Mouse (Mus musculus) lung, embryonic 15.5 days (tissue): ENCODE measurements around the gene Ruvbl1. TPM values are rescaled to one million over a fixed set of nuclear protein-coding genes. Genes with fewer than 3 reads are reported as not detected.

ENCODE experiments used
- ATAC-seq: fragments of 200-750 bp; cut with Nextera tagmentation; 2 replicates; pipeline ENCODE4 v1.8.0; 2017; ENCODE audit warnings: moderate number of reproducible peaks, borderline replicate concordance; ENCODE audit not compliant: low FRiP score, low TSS enrichment; ENCODE audit errors: extremely low read depth
- H3K27ac ChIP-seq: fragments of 300-500 bp; sonication (generic); 2 replicates; pipeline ENCODE4 v1.5.1; 2015; ENCODE audit warnings: moderate library complexity, mild to moderate bottlenecking, inconsistent platforms
- H3K27me3 ChIP-seq: fragments of 300-500 bp; sonication (generic); 2 replicates; pipeline ENCODE4 v1.6.1; 2015; ENCODE audit warnings: inconsistent platforms
- H3K36me3 ChIP-seq: fragments of 300-500 bp; sonication (generic); 2 replicates; pipeline ENCODE4 v1.6.1; 2015; ENCODE audit warnings: inconsistent platforms
- H3K4me1 ChIP-seq: fragments of 300-500 bp; sonication (generic); 2 replicates; pipeline ENCODE4 v1.6.1; 2015; ENCODE audit warnings: inconsistent platforms
- H3K4me2 ChIP-seq: fragments of 300-500 bp; sonication (generic); 2 replicates; pipeline ENCODE4 v1.6.1; 2015; ENCODE audit warnings: inconsistent platforms, mild to moderate bottlenecking, moderate library complexity
- H3K4me3 ChIP-seq: fragments of 300-500 bp; sonication (generic); 2 replicates; pipeline ENCODE4 v1.5.1; 2015; ENCODE audit warnings: mild to moderate bottlenecking, inconsistent platforms
- H3K9ac ChIP-seq: fragments of 300-500 bp; sonication (generic); 2 replicates; pipeline ENCODE4 v1.6.1; 2015; ENCODE audit warnings: inconsistent platforms
- H3K9me3 ChIP-seq: fragments of 300-500 bp; sonication (generic); 2 replicates; pipeline ENCODE4 v1.6.1; 2016; ENCODE audit warnings: inconsistent platforms
- WGBS: fragments of 180-500 bp; shearing (Covaris S2); methylation state at CpG from one replicate; pipeline ENCODE4 v1.1.7; 2015; 5-methylcytosine and 5-hydroxymethylcytosine counted together
- polyA plus RNA-seq: library from polyadenylated mRNA; unstranded; fragments of >200 nt; fragmentation: Nextera tagmentation; extraction: Ambion mirVana; gene quantifications from 2 replicates; pipeline ENCODE4 v1.2.1, GENCODE M21; 2015

The Ruvbl1 gene
- polyA plus RNA-seq, 1 experiment from 2014 or later, result 147 TPM

DNA sequence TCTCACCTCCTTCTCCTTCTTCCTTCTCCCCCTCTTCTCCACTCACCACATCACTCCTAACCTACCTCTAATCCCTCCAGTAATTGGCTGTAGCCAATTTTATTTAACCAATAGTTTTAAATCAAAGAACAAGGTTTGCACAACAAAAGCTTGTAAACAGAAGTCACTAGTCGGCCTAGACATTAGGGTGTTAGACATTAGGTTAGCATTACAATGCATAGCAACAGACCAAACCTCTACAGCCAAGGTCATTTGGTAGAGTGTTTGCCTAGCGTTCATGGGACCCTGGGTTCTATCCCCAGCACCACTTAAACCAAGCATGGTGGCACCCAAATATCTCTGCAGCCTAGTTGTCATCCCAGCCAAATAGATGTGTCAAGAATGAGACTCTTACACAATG, 10.7 kb upstream of the Ruvbl1 start:
- 59% methylated on average over 2 of the region's 2 CpGs for WGBS
- no peak overlapping the region for H3K9ac ChIP-seq
- no peak overlapping the region for H3K4me3 ChIP-seq
- no peak overlapping the region for H3K4me2 ChIP-seq
- no peaks in the 10 kb centered on the region for H3K36me3 ChIP-seq
- no peaks in the 10 kb centered on the region for H3K27me3 ChIP-seq
- H3K27ac ChIP-seq, result no peak overlapping the region
- H3K4me1 ChIP-seq, result no peaks in the 10 kb centered on the region
- no peak for ATAC-seq
- H3K9me3 ChIP-seq, result no peaks in the 10 kb centered on the region

- peaks cover 69% of the 10 kb centered on the region for H3K36me3 ChIP-seq
- no peak overlapping the region for H3K9ac ChIP-seq
- ATAC-seq, result no peak
- no peaks in the 10 kb centered on the region for H3K27me3 ChIP-seq
- H3K27ac ChIP-seq, result no peak overlapping the region
- H3K4me3 ChIP-seq, result no peak overlapping the region
- H3K4me1 ChIP-seq, result peaks cover 10% of the 10 kb centered on the region
- no peaks in the 10 kb centered on the region for H3K9me3 ChIP-seq
- WGBS, result 73% methylated on average over 6 of the region's 6 CpGs
- H3K4me2 ChIP-seq, result no peak overlapping the region
These were observed 4.7 kb downstream of the Ruvbl1 start for GRCm38 (mm10) chr6:88469878-88470277.

- no peak for ATAC-seq
- 60% methylated on average over 6 of the region's 6 CpGs for WGBS
- H3K4me2 ChIP-seq, result no peak overlapping the region
- H3K9ac ChIP-seq, result no peak overlapping the region
- no peaks in the 10 kb centered on the region for H3K27me3 ChIP-seq
- H3K9me3 ChIP-seq, result no peaks in the 10 kb centered on the region
- no peak overlapping the region for H3K4me3 ChIP-seq
- H3K27ac ChIP-seq, result no peak overlapping the region
- H3K36me3 ChIP-seq, result peaks cover 80% of the 10 kb centered on the region
- H3K4me1 ChIP-seq, result 0 out of 2 replicates have a peak, but pooled peaks cover 5% of the 10 kb centered on the region
These were observed 15.2 kb downstream of the Ruvbl1 start for GRCm38 (mm10) chr6:88480421-88480820.

DNA sequence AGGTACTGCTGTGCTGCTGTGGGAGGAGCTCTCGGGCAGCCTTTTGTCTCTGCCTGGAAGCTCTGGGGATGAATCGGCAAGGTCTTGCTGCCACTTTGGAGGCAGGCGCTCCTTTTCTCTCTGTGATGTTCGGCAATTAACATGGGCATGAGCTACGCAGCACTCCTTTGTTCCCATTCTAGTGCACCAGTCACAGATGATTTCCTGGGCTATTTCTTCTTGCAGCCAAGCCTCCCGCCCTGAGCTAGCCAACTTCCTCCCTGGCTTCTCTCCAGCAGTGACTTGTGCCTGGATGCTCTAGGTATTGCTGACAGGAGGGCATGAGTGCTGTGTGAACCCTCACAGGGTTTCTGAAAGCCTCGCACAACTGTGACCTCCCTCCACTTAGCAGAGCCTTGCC, 17.9 kb downstream of the Ruvbl1 start:
- ATAC-seq, result no peak
- 0 out of 2 replicates have a peak, but pooled peaks cover 5% of the 10 kb centered on the region for H3K4me1 ChIP-seq
- no peak overlapping the region for H3K27ac ChIP-seq
- H3K9me3 ChIP-seq, result no peaks in the 10 kb centered on the region
- whole genome bisulfite sequencing, result 68% methylated on average over 7 of the region's 7 CpGs
- no peak overlapping the region for H3K4me2 ChIP-seq
- no peaks in the 10 kb centered on the region for H3K27me3 ChIP-seq
- H3K36me3 ChIP-seq, result peaks cover 89% of the 10 kb centered on the region
- H3K9ac ChIP-seq, result no peak overlapping the region
- no peak overlapping the region for H3K4me3 ChIP-seq

DNA sequence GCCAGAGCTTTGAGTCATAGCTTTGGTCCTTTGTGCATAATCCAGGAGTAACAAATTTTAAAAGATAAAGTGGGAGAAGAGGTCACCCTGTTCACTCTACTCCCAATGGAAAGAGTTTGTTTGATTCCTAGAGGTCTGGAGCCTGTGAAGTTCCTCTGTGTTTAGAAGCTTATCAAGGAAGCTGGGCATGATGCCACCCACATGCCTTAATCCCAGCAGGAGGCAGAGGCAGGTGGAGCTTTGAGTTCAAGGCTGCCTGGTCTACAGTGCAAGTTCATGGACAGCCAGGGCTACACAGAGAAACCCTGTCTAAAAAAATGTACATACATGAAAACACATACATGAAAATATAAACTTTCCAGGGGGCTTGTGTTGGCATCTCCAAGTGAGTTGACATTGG, 18.7 kb downstream of the Ruvbl1 start:
- no peak overlapping the region for H3K27ac ChIP-seq
- peaks cover 91% of the 10 kb centered on the region for H3K36me3 ChIP-seq
- H3K4me3 ChIP-seq, result no peak overlapping the region
- ATAC-seq, result no peak
- H3K9ac ChIP-seq, result no peak overlapping the region
- no peaks in the 10 kb centered on the region for H3K9me3 ChIP-seq
- H3K4me1 ChIP-seq, result 0 out of 2 replicates have a peak, but pooled peaks cover 5% of the 10 kb centered on the region
- H3K4me2 ChIP-seq, result no peak overlapping the region
- no peaks in the 10 kb centered on the region for H3K27me3 ChIP-seq

DNA sequence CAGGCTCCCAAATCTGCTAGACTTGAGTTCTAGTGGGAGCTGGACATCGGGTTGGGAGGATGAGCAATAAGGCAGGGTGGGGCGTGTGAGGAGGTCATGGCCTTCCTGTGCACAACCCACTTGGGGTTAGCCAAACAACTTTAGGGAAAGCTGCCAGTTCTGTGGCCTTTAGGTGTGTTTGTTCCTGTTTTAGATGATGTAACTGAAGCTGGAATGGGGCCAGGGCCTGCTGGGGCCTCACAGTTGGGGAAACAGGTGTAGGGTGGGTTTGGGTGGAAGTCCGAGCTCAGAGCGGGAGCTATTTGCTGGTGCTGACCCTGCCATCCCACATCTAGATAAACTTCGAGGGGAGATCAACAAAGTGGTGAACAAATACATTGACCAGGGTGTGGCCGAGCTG, 20.2 kb downstream of the Ruvbl1 start:
- peaks cover 80% of the 10 kb centered on the region for H3K36me3 ChIP-seq

DNA sequence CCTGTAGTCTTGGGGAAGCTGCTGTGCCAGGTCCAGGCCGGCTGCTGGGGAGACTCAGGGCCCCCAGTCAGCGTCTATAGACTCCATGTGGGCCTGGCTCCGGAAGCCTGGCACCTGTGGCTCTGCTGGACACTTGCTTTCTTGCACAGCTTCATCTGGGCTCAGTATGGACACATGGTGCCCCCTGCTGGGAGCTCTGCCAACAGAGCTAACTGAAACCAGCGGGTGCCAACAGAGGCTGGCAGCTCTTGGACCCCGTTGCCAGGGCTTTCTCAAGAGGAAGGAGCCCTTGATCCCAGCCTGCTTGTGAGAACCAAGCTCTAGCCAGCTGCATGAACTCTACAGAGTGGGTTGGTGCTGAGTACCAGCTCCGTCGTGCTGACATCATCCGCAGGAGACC, 21.7 kb downstream of the Ruvbl1 start:
- H3K4me1 ChIP-seq, result 0 out of 2 replicates have a peak, but pooled peaks cover 5% of the 10 kb centered on the region
- H3K9me3 ChIP-seq, result no peaks in the 10 kb centered on the region
- ATAC-seq, result 0 out of 2 replicates have a peak, but pooled peaks have one; percentile 23
- no peak overlapping the region for H3K9ac ChIP-seq
- WGBS, result 82% methylated on average over 8 of the region's 8 CpGs
- peaks cover 72% of the 10 kb centered on the region for H3K36me3 ChIP-seq
- no peak overlapping the region for H3K4me2 ChIP-seq
- no peak overlapping the region for H3K4me3 ChIP-seq
- no peaks in the 10 kb centered on the region for H3K27me3 ChIP-seq
- H3K27ac ChIP-seq, result no peak overlapping the region

More for the DNA sequence above, 20.2 kb downstream of the Ruvbl1 start:
- Histone ChIP-seq H3K27me3 (no peaks in the 10 kb centered on the region), H3K9me3 (no peaks in the 10 kb centered on the region), H3K27ac (no peak overlapping the region), H3K4me3 (no peak overlapping the region), H3K4me2 (no peak overlapping the region), H3K4me1 (0 out of 2 replicates have a peak, but pooled peaks cover 5% of the 10 kb centered on the region), H3K9ac (no peak overlapping the region)
- WGBS, result 67% methylated on average over 6 of the region's 6 CpGs
- ATAC-seq, result no peak

DNA sequence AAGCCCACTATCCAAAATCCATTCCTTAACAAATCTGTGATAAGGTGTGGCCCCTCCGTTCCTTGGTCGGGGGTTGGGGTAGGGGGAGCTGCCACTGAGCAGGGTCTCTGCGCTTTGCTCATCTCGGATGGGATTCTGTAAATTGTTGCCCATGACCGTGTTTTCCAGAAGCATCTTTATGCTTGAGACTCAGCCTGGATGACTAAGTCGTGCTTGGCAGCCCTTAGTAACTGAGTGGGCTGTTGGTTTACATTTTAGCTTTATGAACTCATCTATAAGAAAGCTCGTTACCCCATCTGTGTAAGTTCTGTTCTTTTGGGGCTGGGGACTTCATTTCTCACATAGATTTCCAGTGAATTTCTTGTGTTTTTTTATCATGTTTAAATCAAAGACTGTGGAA, 23.8 kb downstream of the Ruvbl1 start:
- no peak for ATAC-seq
- H3K27me3 ChIP-seq, result no peaks in the 10 kb centered on the region
- H3K27ac ChIP-seq, result no peak overlapping the region
- H3K9me3 ChIP-seq, result no peaks in the 10 kb centered on the region
- H3K4me3 ChIP-seq, result no peak overlapping the region
- 90% methylated on average over 7 of the region's 7 CpGs for WGBS
- H3K4me1 ChIP-seq, result no peaks in the 10 kb centered on the region
- H3K9ac ChIP-seq, result no peak overlapping the region
- H3K4me2 ChIP-seq, result no peak overlapping the region
- H3K36me3 ChIP-seq, result peaks cover 65% of the 10 kb centered on the region

GRCm38 (mm10) chr6:88489834-88490233, 24.6 kb downstream of the Ruvbl1 start:
- 85% methylated on average over 6 of the region's 6 CpGs for WGBS
- H3K4me3 ChIP-seq, result no peak overlapping the region

GRCm38 (mm10) chr6:88490629-88491354, 25.6 kb downstream of the Ruvbl1 start:
- H3K4me2 ChIP-seq, result no peak overlapping the region
- H3K27me3 ChIP-seq, result no peaks in the 10 kb centered on the region
- no peak for ATAC-seq
- no peaks in the 10 kb centered on the region for H3K9me3 ChIP-seq
- H3K27ac ChIP-seq, result no peak overlapping the region
- no peak overlapping the region for H3K4me3 ChIP-seq
- H3K4me1 ChIP-seq, result no peaks in the 10 kb centered on the region
- H3K36me3 ChIP-seq, result peaks cover 51% of the 10 kb centered on the region
- WGBS, result 91% methylated on average over 12 of the region's 12 CpGs
- H3K9ac ChIP-seq, result no peak overlapping the region

More at GRCm38 (mm10) chr6:88489834-88490233, 24.6 kb downstream of the Ruvbl1 start:
- Histone ChIP-seq H3K27me3 (no peaks in the 10 kb centered on the region), H3K27ac (no peak overlapping the region), H3K4me2 (no peak overlapping the region), H3K36me3 (peaks cover 58% of the 10 kb centered on the region), H3K4me1 (no peaks in the 10 kb centered on the region), H3K9me3 (no peaks in the 10 kb centered on the region), H3K9ac (no peak overlapping the region)
- ATAC-seq, result no peak

GRCm38 (mm10) chr6:88493712-88494111, 28.5 kb downstream of the Ruvbl1 start:
- Histone ChIP-seq H3K27ac (no peak overlapping the region), H3K9me3 (no peaks in the 10 kb centered on the region), H3K27me3 (no peaks in the 10 kb centered on the region), H3K4me3 (no peak overlapping the region), H3K36me3 (peaks cover 39% of the 10 kb centered on the region), H3K4me2 (no peak overlapping the region), H3K9ac (no peak overlapping the region), H3K4me1 (no peaks in the 10 kb centered on the region)
- no peak for ATAC-seq
- WGBS, result 85% methylated on average over 6 of the region's 6 CpGs

GRCm38 (mm10) chr6:88499481-88500404, 34.5 kb downstream of the Ruvbl1 start:
- peak overlapping the region; percentile 48 for H3K9ac ChIP-seq
- H3K27me3 ChIP-seq, result no peaks in the 10 kb centered on the region
- peak; percentile 67 for ATAC-seq
- H3K27ac ChIP-seq, result no peak overlapping the region
- 2% methylated on average over 64 of the region's 76 CpGs for WGBS
- peak overlapping the region; percentile 52 for H3K4me3 ChIP-seq
- peaks cover 7% of the 10 kb centered on the region for H3K4me1 ChIP-seq
- H3K36me3 ChIP-seq, result peaks cover 40% of the 10 kb centered on the region
- H3K9me3 ChIP-seq, result no peaks in the 10 kb centered on the region
- H3K4me2 ChIP-seq, result peak overlapping the region; percentile 98
